Mouse (Mus musculus) testis, adult 2 months (tissue): Measurements from ENCODE around the gene Nfatc3.

Experiments
- CTCF ChIP-seq: fragments of 200-500 bp; IDR thresholded peaks from 2 replicates; pipeline ENCODE4 v1.5.1; 2012; ENCODE audit warnings: low read depth, mild to moderate bottlenecking, inconsistent platforms, low read length, moderate library complexity; ENCODE audit not compliant: control insufficient read depth, insufficient read depth, insufficient replicate concordance
- POLR2A ChIP-seq: fragments of 200-500 bp; IDR thresholded peaks from 2 replicates; pipeline ENCODE4 v1.6.1; 2012; ENCODE audit warnings: low read depth, mild to moderate bottlenecking, inconsistent platforms, low read length, moderate library complexity; ENCODE audit not compliant: control insufficient read depth

GRCm38 (mm10) chr8:106147868-106148565 is 89.4 kb downstream of the Nfatc3 start:
- TF ChIP-seq CTCF = no peak
- no peak for TF ChIP-seq POLR2A
